In the genomic region with DNA sequence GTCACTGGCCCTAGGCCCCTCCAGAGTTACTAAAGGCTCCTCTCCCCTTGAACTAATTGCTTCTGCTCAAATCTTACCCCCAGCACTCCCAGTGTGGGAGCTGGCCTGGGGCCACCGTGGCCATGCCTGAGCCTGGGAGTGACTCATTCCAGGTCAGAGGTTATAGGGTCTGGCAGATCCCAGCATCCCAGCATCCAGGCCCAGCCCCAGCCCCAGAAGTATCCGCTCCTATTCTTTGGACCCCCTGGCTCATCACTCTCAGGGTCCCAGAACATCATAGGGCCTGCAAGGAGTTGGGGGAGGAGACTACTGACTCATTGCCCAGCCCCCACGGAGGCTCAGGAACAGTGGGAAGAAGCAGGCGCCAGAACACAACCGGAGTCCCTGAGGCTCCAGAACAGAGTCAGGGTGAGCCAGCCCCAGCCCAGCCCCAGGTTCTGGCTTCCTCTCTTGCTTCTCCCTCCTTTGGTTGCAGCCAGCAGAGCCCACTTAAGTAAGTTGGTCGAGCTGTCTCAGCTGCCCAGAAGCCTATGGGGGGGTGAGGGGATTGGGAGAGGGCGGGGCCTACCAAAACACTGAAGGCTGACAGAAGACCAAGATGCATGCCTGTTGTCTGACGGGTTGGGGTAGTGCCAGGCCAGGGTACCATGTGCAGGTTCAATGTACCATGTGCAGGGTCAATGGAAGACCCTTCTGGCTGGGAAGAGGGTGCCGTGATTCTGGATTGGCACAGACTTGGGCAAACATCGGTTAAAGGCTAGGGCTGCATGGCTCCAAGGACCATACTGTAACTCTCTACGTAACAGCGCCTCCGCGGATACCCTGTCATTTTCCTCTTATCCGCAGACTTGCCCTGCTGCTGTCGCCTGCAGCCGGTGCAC, we compare ENCODE assay signal across 8 mouse cellular contexts.
DNase-seq lines count a peak whose midpoint lies in the region; ATAC-seq and TF ChIP-seq lines count a peak whose summit lies in the region.

No protein-coding gene starts in this region.

- intact Hi-C loops in gastrocnemius, postnatal 36 days (cut with DNase I), result no loop called here

- peak; percentile 21; the same call in 1 of the 2 replicates for ATAC-seq in kidney, embryonic 16.5 days (ENCODE audit: low FRiP score, low TSS enrichment)
- ATAC-seq in G1E (ENCODE audit: extremely low read depth, insufficient number of reproducible peaks, low FRiP score, poor library complexity, severe bottlenecking), result no peak
- peak; percentile 21 for ATAC-seq in intestine, embryonic 14.5 days (replicated peaks; ENCODE audit: low FRiP score, low TSS enrichment, low read depth)
- peak; percentile 64 for ATAC-seq in midbrain, embryonic 15.5 days (replicated peaks)

- H3K27ac ChIP-seq in kidney, embryonic 16.5 days (ENCODE audit: low read length), result peak overlapping the region; percentile 91
- peak overlapping the region; percentile 81 for H3K27ac ChIP-seq in embryonic fibroblast, embryonic 13.5 days (ENCODE audit: insufficient read depth, low read length)
- H3K27ac ChIP-seq in intestine, embryonic 14.5 days (ENCODE audit: low read depth), result peak overlapping the region; percentile 93
- peak overlapping the region; percentile 94 for H3K27ac ChIP-seq in midbrain, embryonic 15.5 days

- H3K9me3 ChIP-seq in kidney, embryonic 16.5 days (ENCODE audit: low read length), result no peaks in the 10 kb centered on the region
- H3K9me3 ChIP-seq in G1E (replicated peaks), result no peaks in the 10 kb centered on the region
- no peaks in the 10 kb centered on the region for H3K9me3 ChIP-seq in intestine, embryonic 14.5 days (ENCODE audit: control insufficient read depth, low read length)
- no peaks in the 10 kb centered on the region for H3K9me3 ChIP-seq in midbrain, embryonic 15.5 days

- no peaks in the 10 kb centered on the region for H3K36me3 ChIP-seq in kidney, embryonic 16.5 days (ENCODE audit: insufficient read depth, low read length)
- H3K36me3 ChIP-seq in G1E (replicated peaks), result peaks cover 55% of the 10 kb centered on the region
- no peaks in the 10 kb centered on the region for H3K36me3 ChIP-seq in intestine, embryonic 14.5 days (ENCODE audit: control insufficient read depth, insufficient read depth, low read length)
- no peaks in the 10 kb centered on the region for H3K36me3 ChIP-seq in midbrain, embryonic 15.5 days (replicated peaks)

- TF ChIP-seq CTCF in G1E (IDR thresholded peaks at IDR 0.05; ENCODE audit: low read depth, low read length), result no peak
- TF ChIP-seq CTCF in embryonic fibroblast, embryonic 13.5 days (IDR thresholded peaks at IDR 0.05; ENCODE audit: borderline replicate concordance, insufficient read depth, low read length), result no peak

- no peaks in the 10 kb centered on the region for H3K27me3 ChIP-seq in kidney, embryonic 16.5 days (ENCODE audit: insufficient read depth, low read length)
- no peaks in the 10 kb centered on the region for H3K27me3 ChIP-seq in G1E (ENCODE audit: insufficient read depth, low read length)
- H3K27me3 ChIP-seq in intestine, embryonic 14.5 days (replicated peaks; ENCODE audit: control insufficient read depth, insufficient read depth, low read length), result no peaks in the 10 kb centered on the region
- no peaks in the 10 kb centered on the region for H3K27me3 ChIP-seq in midbrain, embryonic 15.5 days (replicated peaks)

- no peak for DNase-seq in kidney, adult 11 months
- DNase-seq in G1E (ENCODE audit: low spot score), result no peak
- peak; percentile 73 for DNase-seq in intestine, embryonic 14.5 days (ENCODE audit: low spot score)
- no peak for DNase-seq in cerebellum, adult 11 months
- DNase-seq in gastrocnemius, postnatal 36 days, result no peak

- peaks cover 78% of the 10 kb centered on the region for H3K4me1 ChIP-seq in kidney, embryonic 16.5 days (ENCODE audit: insufficient read depth, low read length)
- peaks cover 96% of the 10 kb centered on the region for H3K4me1 ChIP-seq in G1E (ENCODE audit: insufficient read depth, low read depth, low read length)
- H3K4me1 ChIP-seq in embryonic fibroblast, embryonic 13.5 days (ENCODE audit: control insufficient read depth, insufficient read depth, low read length), result peaks cover 27% of the 10 kb centered on the region
- H3K4me1 ChIP-seq in intestine, embryonic 14.5 days (replicated peaks; ENCODE audit: control insufficient read depth, insufficient read depth, low read length), result peaks cover 66% of the 10 kb centered on the region
- H3K4me1 ChIP-seq in midbrain, embryonic 15.5 days, result peaks cover 63% of the 10 kb centered on the region

- H3K4me3 ChIP-seq in kidney, embryonic 16.5 days (ENCODE audit: low read length), result peak overlapping the region; percentile 61
- peak overlapping the region; percentile 75 for H3K4me3 ChIP-seq in G1E (ENCODE audit: low read depth, low read length)
- H3K4me3 ChIP-seq in embryonic fibroblast, embryonic 13.5 days (ENCODE audit: insufficient read depth, low read length), result peak overlapping the region; percentile 41
- H3K4me3 ChIP-seq in intestine, embryonic 14.5 days (ENCODE audit: low read depth, low read length), result peak overlapping the region; percentile 61
- H3K4me3 ChIP-seq in midbrain, embryonic 15.5 days, result peak overlapping the region; percentile 62

- WGBS in kidney, embryonic 16.5 days, result 3% methylated on average over 17 of the region's 17 CpGs
- WGBS in intestine, embryonic 14.5 days, result 4% methylated on average over 17 of the region's 17 CpGs
- WGBS in midbrain, embryonic 15.5 days, result under 1% methylated on average over 17 of the region's 17 CpGs

- peak overlapping the region; percentile 90 for H3K4me2 ChIP-seq in kidney, embryonic 16.5 days (replicated peaks; ENCODE audit: low read depth, low read length)
- H3K4me2 ChIP-seq in intestine, embryonic 14.5 days (ENCODE audit: low read length), result peak overlapping the region; percentile 86
- H3K4me2 ChIP-seq in midbrain, embryonic 15.5 days, result peak overlapping the region; percentile 66

- peak; percentile 48 for TF ChIP-seq POLR2A in embryonic fibroblast, embryonic 13.5 days (IDR thresholded peaks at IDR 0.05; ENCODE audit: low read depth, low read length)

- H3K9ac ChIP-seq in kidney, embryonic 16.5 days (replicated peaks; ENCODE audit: low read length), result peak overlapping the region; percentile 81
- H3K9ac ChIP-seq in intestine, embryonic 14.5 days (ENCODE audit: low read length), result peak overlapping the region; percentile 80
- peak overlapping the region; percentile 85 for H3K9ac ChIP-seq in midbrain, embryonic 15.5 days
